Comparison of ENCODE assay signal across 19 mouse cellular contexts in the genomic region with DNA sequence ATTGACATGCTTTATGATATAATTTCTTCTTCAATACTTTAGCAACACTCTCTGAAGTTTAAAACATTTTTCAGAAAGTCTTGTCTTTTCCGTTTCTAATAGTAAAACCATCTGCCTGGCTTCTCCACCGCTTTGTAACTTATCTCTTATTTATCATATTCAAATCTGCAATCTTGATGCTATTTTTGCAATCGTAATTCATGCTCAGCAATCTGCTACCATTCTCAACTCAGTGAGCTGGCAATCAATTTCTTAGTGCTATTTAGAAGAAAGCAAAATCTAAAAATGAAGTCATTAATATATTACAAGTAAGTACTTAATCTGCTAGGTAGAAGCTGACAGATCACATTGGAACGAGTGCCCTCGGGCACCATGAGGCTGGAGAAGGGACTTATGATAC.
DNase-seq lines count a peak whose midpoint lies in the region; ATAC-seq lines count a peak whose summit lies in the region.
"Had no signal": no experiment of that assay in that cellular context is flagged by ENCODE, and none has a peak within 500 bp of the region (broad histone marks: within the 10 kb centered on the region; RNA-seq: fewer than 3 reads in every experiment).

No protein-coding gene starts in this region.

- peak; percentile 57 for ATAC-seq in forebrain, embryonic 16.5 days
- no peak for ATAC-seq in forebrain, embryonic 11.5 days (replicated peaks; ENCODE audit: low FRiP score)
- no peak for ATAC-seq in heart, embryonic 12.5 days (ENCODE audit: insufficient number of reproducible peaks, low FRiP score)
- ATAC-seq: hindbrain, postnatal 0 days had no signal

- H3K9me3 ChIP-seq in forebrain, embryonic 16.5 days (ENCODE audit: control insufficient read depth, low read length), result no peaks in the 10 kb centered on the region
- no peaks in the 10 kb centered on the region for H3K9me3 ChIP-seq in forebrain, embryonic 11.5 days (ENCODE audit: control insufficient read depth, low read length)
- no peaks in the 10 kb centered on the region for H3K9me3 ChIP-seq in heart, embryonic 12.5 days (replicated peaks)
- H3K9me3 ChIP-seq: embryonic facial prominence, embryonic 12.5 days; forebrain, embryonic 12.5 days; heart, embryonic 13.5 days; hindbrain, embryonic 12.5 days had no signal

- DNase-seq in forebrain, embryonic 11.5 days (ENCODE audit: low spot score), result no peak
- peak; percentile 8 for DNase-seq in layer of hippocampus, adult 9-10 months (ENCODE audit: low spot score)
- no peak for DNase-seq in layer of hippocampus, postnatal 25 days (ENCODE audit: extremely low spot score in 1 of 2, low spot score in 1 of 2)
- DNase-seq in layer of hippocampus, adult 9-11 months, result peak; percentile 35
- DNase-seq in lung, postnatal 36 days, result no peak
- DNase-seq: adrenal gland, postnatal 14 days; cerebellum, adult 11-12 months; cerebellum, adult 9-10 months; cerebellum, postnatal 25 days; gastrocnemius, postnatal 14 days; heart, adult 2 months; heart, postnatal 36 days had no signal

- no peak overlapping the region for H3K9ac ChIP-seq in forebrain, embryonic 16.5 days (replicated peaks; ENCODE audit: low read depth, low read length)
- H3K9ac ChIP-seq in forebrain, embryonic 11.5 days (ENCODE audit: low read length), result no peak overlapping the region
- no peak overlapping the region for H3K9ac ChIP-seq in heart, embryonic 12.5 days
- H3K9ac ChIP-seq: embryonic facial prominence, embryonic 12.5 days; forebrain, embryonic 12.5 days; heart, embryonic 13.5 days; hindbrain, embryonic 12.5 days had no signal

- H3K36me3 ChIP-seq in forebrain, embryonic 16.5 days (ENCODE audit: control insufficient read depth, insufficient read depth), result no peaks in the 10 kb centered on the region
- H3K36me3 ChIP-seq in forebrain, embryonic 11.5 days (ENCODE audit: control insufficient read depth, insufficient read depth, low read length), result no peaks in the 10 kb centered on the region
- H3K36me3 ChIP-seq in heart, embryonic 12.5 days, result no peaks in the 10 kb centered on the region
- H3K36me3 ChIP-seq: embryonic facial prominence, embryonic 12.5 days; forebrain, embryonic 12.5 days; heart, embryonic 13.5 days; hindbrain, embryonic 12.5 days had no signal

- H3K27me3 ChIP-seq in forebrain, embryonic 16.5 days (replicated peaks; ENCODE audit: control insufficient read depth, insufficient read depth, low read length), result no peaks in the 10 kb centered on the region
- no peaks in the 10 kb centered on the region for H3K27me3 ChIP-seq in forebrain, embryonic 11.5 days (ENCODE audit: control insufficient read depth, insufficient read depth, low read length)
- no peaks in the 10 kb centered on the region for H3K27me3 ChIP-seq in heart, embryonic 12.5 days (replicated peaks)
- H3K27me3 ChIP-seq: embryonic facial prominence, embryonic 12.5 days; forebrain, embryonic 12.5 days; heart, embryonic 13.5 days; hindbrain, embryonic 12.5 days had no signal

- no peak overlapping the region; the same call in 1 of the 2 replicates for H3K27ac ChIP-seq in forebrain, embryonic 16.5 days (ENCODE audit: low read length)
- no peak overlapping the region for H3K27ac ChIP-seq in forebrain, embryonic 11.5 days (ENCODE audit: low read depth, low read length)
- H3K27ac ChIP-seq in heart, embryonic 12.5 days (ENCODE audit: poor library complexity, severe bottlenecking), result no peak overlapping the region
- H3K27ac ChIP-seq: embryonic facial prominence, embryonic 12.5 days; forebrain, embryonic 12.5 days; heart, adult 2 months; heart, embryonic 13.5 days; hindbrain, embryonic 12.5 days; hindbrain, postnatal 0 days had no signal

- no peak overlapping the region for H3K4me2 ChIP-seq in forebrain, embryonic 16.5 days (ENCODE audit: low read length)
- H3K4me2 ChIP-seq in forebrain, embryonic 11.5 days (ENCODE audit: low read depth, low read length, severe bottlenecking), result no peak overlapping the region
- H3K4me2 ChIP-seq in heart, embryonic 12.5 days, result no peak overlapping the region
- H3K4me2 ChIP-seq: embryonic facial prominence, embryonic 12.5 days; forebrain, embryonic 12.5 days; heart, embryonic 13.5 days; hindbrain, embryonic 12.5 days had no signal

- H3K4me3 ChIP-seq in forebrain, embryonic 16.5 days (replicated peaks; ENCODE audit: low read length), result no peak overlapping the region
- H3K4me3 ChIP-seq in forebrain, embryonic 11.5 days (ENCODE audit: low read depth, low read length), result no peak overlapping the region
- no peak overlapping the region for H3K4me3 ChIP-seq in heart, embryonic 12.5 days
- H3K4me3 ChIP-seq: embryonic facial prominence, embryonic 12.5 days; forebrain, embryonic 12.5 days; heart, adult 2 months; heart, embryonic 13.5 days; hindbrain, embryonic 12.5 days had no signal

- 60% methylated on average over 5 of the region's 5 CpGs for WGBS in forebrain, embryonic 16.5 days
- 88% methylated on average over 5 of the region's 5 CpGs for WGBS in forebrain, embryonic 11.5 days
- WGBS in heart, embryonic 12.5 days, result 74% methylated on average over 5 of the region's 5 CpGs

- H3K4me1 ChIP-seq in forebrain, embryonic 16.5 days (replicated peaks; ENCODE audit: control insufficient read depth, insufficient read depth, low read length), result 0 out of 2 replicates have a peak, but pooled peaks cover 2% of the 10 kb centered on the region
- no peaks in the 10 kb centered on the region for H3K4me1 ChIP-seq in forebrain, embryonic 11.5 days (replicated peaks; ENCODE audit: control insufficient read depth, insufficient read depth, low read length)
- no peaks in the 10 kb centered on the region for H3K4me1 ChIP-seq in heart, embryonic 12.5 days (replicated peaks)
- H3K4me1 ChIP-seq: embryonic facial prominence, embryonic 12.5 days; forebrain, embryonic 12.5 days; heart, embryonic 13.5 days; hindbrain, embryonic 12.5 days had no signal

Comparison
In these comparisons a context has a peak if more than half of its experiments do, and no peak if none do; other contexts are left out.
1. DNase-seq: peak in layer of hippocampus, adult 9-10 months (single experiment) and layer of hippocampus, adult 9-11 months (single experiment); none in forebrain, embryonic 11.5 days (single experiment), layer of hippocampus, postnatal 25 days (0 of 2) and lung, postnatal 36 days (single experiment).